Mouse (Mus musculus): ENCODE data around the gene Gm4981. TPM values are rescaled to one million over a fixed set of nuclear protein-coding genes. Genes with fewer than 3 reads are reported as not detected.

Gene Gm4981
- polyA plus RNA-seq, 1 experiment from 2014 or later, result not detected

Other genes with a start within 250 kb of the Gm4981 start
- gene AW822073, start 11.8 kb downstream of the Gm4981 start, polyA plus RNA-seq (2014; fragmentation: Nextera tagmentation; extraction: Ambion mirVana), result not detected in 2 replicates
- gene Duxf3, start 4.0 kb downstream of the Gm4981 start, polyA plus RNA-seq (2014; fragmentation: Nextera tagmentation; extraction: Ambion mirVana), result not detected in 2 replicates
- gene Gcc2, start 18.8 kb upstream of the Gm4981 start, polyA plus RNA-seq (2014; fragmentation: Nextera tagmentation; extraction: Ambion mirVana), result 37.1 and 37.6 TPM in 2 replicates
- gene Lims1, start 86.8 kb upstream of the Gm4981 start, polyA plus RNA-seq (2014; fragmentation: Nextera tagmentation; extraction: Ambion mirVana), result 110 and 131 TPM in 2 replicates
- 38.1 and 38.5 TPM in 2 replicates for gene Ranbp2, start 210.2 kb upstream of the Gm4981 start, polyA plus RNA-seq (2014; fragmentation: Nextera tagmentation; extraction: Ambion mirVana)